Mouse (Mus musculus) liver, adult 2 months (tissue): ENCODE results near the gene Ddn. TPM values are rescaled to one million over a fixed set of nuclear protein-coding genes. Genes with fewer than 3 reads are reported as not detected.
"Not testable (repeated sequence)": the region's sequence is repeated elsewhere in the genome, so short reads cannot be mapped to it uniquely, and the experiment has no call there.

Experiments
- DNase-seq: peaks from one replicate; pipeline ENCODE4 v3.0.0-alpha.2; 2011; ENCODE audit warnings: low read depth, low spot score; ENCODE audit errors: extremely low read depth
- H3K27ac ChIP-seq: fragments of 200-500 bp; replicated peaks from 2 replicates; pipeline ENCODE4 v1.5.1; 2012; ENCODE audit warnings: low read depth, mild to moderate bottlenecking, control low read depth, inconsistent platforms, low read length; ENCODE audit not compliant: insufficient read depth
- H3K27me3 ChIP-seq: fragments of 200-500 bp; 2 replicates; pipeline ENCODE4 v1.6.1; 2012; ENCODE audit warnings: mild to moderate bottlenecking, moderate library complexity, low read length, inconsistent platforms; ENCODE audit not compliant: control insufficient read depth, insufficient read depth
- H3K36me3 ChIP-seq: fragments of 200-500 bp; 2 replicates; pipeline ENCODE4 v1.6.1; 2012; ENCODE audit warnings: low read length, inconsistent platforms; ENCODE audit not compliant: control insufficient read depth, insufficient read depth
- H3K4me1 ChIP-seq: fragments of 200-500 bp; 2 replicates; pipeline ENCODE4 v1.6.1; 2011; ENCODE audit warnings: low read length; ENCODE audit not compliant: control insufficient read depth, insufficient read depth
- H3K4me3 ChIP-seq: fragments of 200-500 bp; 2 replicates; pipeline ENCODE4 v1.5.1; 2011; ENCODE audit warnings: low read depth, mild to moderate bottlenecking, control low read depth, low read length, moderate library complexity; ENCODE audit not compliant: insufficient read depth
- H3K79me2 ChIP-seq: fragments of 200-500 bp; 2 replicates; pipeline ENCODE4 v1.6.1; 2012; ENCODE audit warnings: inconsistent platforms, mild to moderate bottlenecking, low read length, moderate library complexity; ENCODE audit not compliant: control insufficient read depth, insufficient read depth
- H3K9ac ChIP-seq: fragments of 200-500 bp; 2 replicates; pipeline ENCODE4 v1.6.1; 2012; ENCODE audit warnings: low read depth, mild to moderate bottlenecking, control low read depth, inconsistent platforms, low read length
- CTCF ChIP-seq: fragments of 200-500 bp; IDR thresholded peaks from 2 replicates; pipeline ENCODE4 v1.5.1; 2011; ENCODE audit warnings: low read depth, low read length, control low read depth
- POLR2A ChIP-seq: fragments of 200-500 bp; IDR thresholded peaks from 2 replicates; pipeline ENCODE4 v1.6.1; 2011; ENCODE audit warnings: low read length, control low read depth; ENCODE audit not compliant: insufficient read depth; ENCODE audit errors: extremely low read depth
- WGBS: fragments of 180-500 bp; shearing (Covaris S2); methylation state at CpG from one replicate; pipeline ENCODE4 v1.1.7; 2018; 5-methylcytosine and 5-hydroxymethylcytosine counted together
- polyA plus RNA-seq: library from polyadenylated mRNA; depleted of rRNA; stranded (reverse); fragments of >200 nt; gene quantifications from 2 replicates; pipeline ENCODE4 v1.2.3, GENCODE M21; 2012
- total RNA-seq: library from RNA; depleted of rRNA; stranded (reverse); fragments of >200 nt; gene quantifications from 2 replicates; pipeline ENCODE4 v1.2.3, GENCODE M21; 2014

Gene Ddn
- total and polyA plus RNA-seq, 2 experiments = not detected

DNA sequence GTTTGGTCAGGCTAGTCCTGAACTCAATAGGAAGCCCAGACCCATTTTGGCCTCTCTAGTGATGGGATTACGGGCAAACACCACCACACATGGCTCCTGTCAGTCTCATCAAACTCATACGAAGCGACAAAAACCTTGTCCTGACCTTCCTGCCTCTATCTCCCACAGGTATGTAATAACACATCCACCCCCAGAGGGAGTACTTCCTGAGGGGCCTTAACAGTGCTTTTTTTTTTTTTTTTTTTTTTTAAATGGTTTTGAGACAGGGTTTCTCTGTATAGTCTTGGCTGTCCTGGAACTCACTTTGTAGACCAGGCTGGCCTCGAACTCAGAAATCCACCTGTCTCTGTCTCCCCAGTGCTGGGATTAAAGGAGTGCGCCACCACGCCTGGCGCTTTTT, 8.9 kb upstream of the Ddn start:
- Histone ChIP-seq H3K27ac (no peak overlapping the region), H3K36me3 (peaks cover 38% of the 10 kb centered on the region)
- 95% methylated on average over 7 of the region's 7 CpGs for WGBS

DNA sequence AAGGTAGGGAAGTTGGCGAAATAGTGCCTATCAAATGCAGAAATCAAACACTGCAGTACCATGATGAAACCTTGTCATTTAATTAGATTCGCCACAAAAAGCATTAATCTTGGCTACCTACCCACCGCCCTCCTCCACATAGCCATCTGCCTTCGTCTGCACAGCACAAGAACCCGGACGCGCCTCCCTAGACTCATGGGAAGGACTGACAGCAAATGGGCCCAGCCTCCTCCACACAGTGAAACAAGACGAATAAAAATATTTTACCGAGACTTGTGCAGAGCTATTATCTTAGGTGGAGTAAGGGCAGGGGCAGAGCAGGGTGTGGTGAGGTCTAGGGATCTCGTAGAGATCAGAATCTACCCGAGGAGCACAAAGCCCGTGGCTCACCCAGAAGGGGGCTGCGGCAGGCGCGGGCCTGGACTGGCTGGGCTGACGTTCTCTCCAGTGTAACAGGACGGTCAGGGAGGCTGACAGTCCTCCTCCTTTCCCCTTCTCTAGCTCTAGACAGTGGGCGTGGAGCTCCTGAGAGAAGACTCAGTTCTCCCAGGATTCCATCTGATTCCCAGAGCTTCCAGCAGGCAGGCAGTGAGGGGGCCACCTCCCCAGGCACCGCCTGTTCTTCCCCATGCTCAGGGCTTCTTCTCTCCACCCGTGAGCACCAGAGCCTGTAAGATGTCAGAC, 3.6 kb upstream of the Ddn start:
- Histone ChIP-seq H3K36me3 (peaks cover 26% of the 10 kb centered on the region), H3K4me3 (no peak overlapping the region), H3K27me3 (peaks cover 5% of the 10 kb centered on the region; the same call in 1 of the 2 replicates), H3K4me1 (no peaks in the 10 kb centered on the region), H3K9ac (no peak overlapping the region), H3K79me2 (no peaks in the 10 kb centered on the region), H3K27ac (no peak overlapping the region)
- DNase-seq = no peak
- TF ChIP-seq POLR2A (no peak), CTCF (no peak)
- 95% methylated on average over 20 of the region's 20 CpGs for WGBS

More for the DNA sequence above, 8.9 kb upstream of the Ddn start:
- DNase-seq = no peak
- H3K4me1 ChIP-seq = no peaks in the 10 kb centered on the region
- H3K9ac ChIP-seq = no peak overlapping the region
- TF ChIP-seq POLR2A = no peak
- no peaks in the 10 kb centered on the region for H3K79me2 ChIP-seq
- H3K4me3 ChIP-seq = no peak overlapping the region
- no peaks in the 10 kb centered on the region for H3K27me3 ChIP-seq

DNA sequence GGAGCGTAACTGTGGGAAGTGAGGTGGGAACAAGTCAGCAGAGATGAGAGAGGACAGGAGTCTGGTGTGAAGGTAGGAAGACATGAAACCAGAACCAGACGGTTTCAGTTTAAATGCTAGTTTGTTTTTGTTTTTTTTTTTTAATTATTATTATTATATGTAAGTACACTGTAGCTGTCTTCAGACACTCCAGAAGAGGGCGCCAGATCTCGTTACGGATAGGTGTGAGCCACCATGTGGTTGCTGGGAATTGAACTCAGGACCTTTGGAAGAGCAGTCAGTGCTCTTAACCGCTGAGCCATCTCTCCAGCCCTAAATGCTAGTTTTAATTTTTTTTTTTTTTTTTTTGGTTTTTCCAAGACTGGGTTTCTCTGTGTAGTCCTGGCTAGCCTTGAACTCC, 922 bp upstream of the Ddn start:
- not testable (repeated sequence) for H3K4me1 ChIP-seq, H3K27ac ChIP-seq, H3K4me3 ChIP-seq, H3K79me2 ChIP-seq, DNase-seq, H3K9ac ChIP-seq
- Histone ChIP-seq H3K36me3 (peaks cover 16% of the 10 kb centered on the region), H3K27me3 (peaks cover 25% of the 10 kb centered on the region)
- 84% methylated on average over 6 of the region's 6 CpGs for WGBS

DNA sequence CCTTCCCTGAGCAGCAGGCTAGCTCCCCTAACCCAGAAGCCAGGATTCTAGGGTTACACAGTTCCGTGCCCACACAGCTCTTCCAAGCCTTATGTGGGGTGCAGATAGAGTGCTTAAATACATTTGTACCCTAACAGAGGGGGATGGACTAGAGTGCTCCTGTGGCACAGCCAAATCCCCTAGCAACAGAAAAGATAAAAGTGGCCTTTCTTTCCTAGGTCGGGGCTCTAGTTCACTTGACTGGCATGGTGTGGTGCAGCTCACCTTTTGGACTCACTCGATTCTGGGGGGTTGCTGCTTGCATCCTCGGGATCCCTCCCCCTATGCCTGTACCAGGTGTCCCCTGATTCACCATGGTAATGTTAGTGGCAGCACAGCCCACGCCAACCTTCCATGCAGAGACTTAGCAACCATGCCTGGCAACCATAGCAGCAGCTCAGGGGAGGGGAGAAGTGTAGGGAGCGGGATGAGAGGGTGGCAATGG, 597 bp downstream of the Ddn start:
- no peaks in the 10 kb centered on the region for H3K79me2 ChIP-seq
- peaks cover 2% of the 10 kb centered on the region; the same call in 1 of the 2 replicates for H3K4me1 ChIP-seq
- WGBS = 28% methylated on average over 6 of the region's 6 CpGs
- no peak for DNase-seq
- H3K9ac ChIP-seq = no peak overlapping the region
- no peak overlapping the region for H3K27ac ChIP-seq
- TF ChIP-seq CTCF = no peak
- TF ChIP-seq POLR2A = no peak
- H3K36me3 ChIP-seq = peaks cover 6% of the 10 kb centered on the region; the same call in 1 of the 2 replicates
- peaks cover 29% of the 10 kb centered on the region for H3K27me3 ChIP-seq
- no peak overlapping the region for H3K4me3 ChIP-seq

DNA sequence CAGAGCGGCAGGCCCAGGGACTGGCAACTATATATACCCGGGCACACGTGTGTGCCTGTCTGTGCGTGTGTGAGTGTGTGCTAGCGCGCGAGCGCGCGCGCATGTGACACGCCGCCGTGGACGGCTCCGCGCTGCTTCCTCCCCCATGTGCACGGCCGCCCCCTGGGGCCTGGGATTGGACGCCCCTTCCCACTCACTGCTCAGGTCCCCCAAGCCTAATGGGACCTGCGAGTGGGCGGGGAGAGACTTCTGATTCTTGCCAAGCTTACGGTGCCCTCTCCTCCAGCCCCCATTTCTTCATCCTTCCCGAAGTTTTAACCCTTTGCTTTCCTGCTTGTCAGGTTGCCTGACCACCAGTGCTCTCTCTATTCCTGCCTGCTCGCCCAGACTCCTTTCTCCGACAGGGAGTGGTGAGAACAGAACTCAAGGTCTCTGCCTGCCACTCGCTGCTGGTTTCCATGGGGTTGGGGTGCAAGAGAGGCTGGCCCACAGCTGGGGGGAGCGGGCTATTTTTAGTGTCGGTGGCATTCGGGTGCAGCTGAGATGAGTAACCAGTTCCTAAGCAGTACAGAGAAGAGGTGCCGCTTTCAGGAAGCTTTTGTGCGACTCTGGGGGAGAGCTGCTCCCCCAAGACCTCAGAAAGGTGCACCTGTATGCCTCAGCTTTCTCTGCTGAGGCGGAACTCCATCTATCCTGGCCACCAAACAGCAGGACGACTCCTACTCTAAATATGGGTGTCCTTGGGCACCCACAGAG, 1.2 kb downstream of the Ddn start:
- no peak overlapping the region for H3K27ac ChIP-seq
- no peak for TF ChIP-seq POLR2A
- no peak for TF ChIP-seq CTCF
- peaks cover 4% of the 10 kb centered on the region; the same call in 1 of the 2 replicates for H3K36me3 ChIP-seq
- H3K79me2 ChIP-seq = no peaks in the 10 kb centered on the region
- no peak for DNase-seq
- H3K4me3 ChIP-seq = peak overlapping the region; percentile 10; the same call in 1 of the 2 replicates
- 5% methylated on average over 34 of the region's 34 CpGs for WGBS
- H3K27me3 ChIP-seq = peaks cover 29% of the 10 kb centered on the region
- peaks cover 2% of the 10 kb centered on the region; the same call in 1 of the 2 replicates for H3K4me1 ChIP-seq
- H3K9ac ChIP-seq = no peak overlapping the region
